Mouse (Mus musculus): ENCODE data around the gene Elp6.
"Not testable (repeated sequence)": the region's sequence is repeated elsewhere in the genome, so short reads cannot be mapped to it uniquely, and the experiment has no call there.

DNA sequence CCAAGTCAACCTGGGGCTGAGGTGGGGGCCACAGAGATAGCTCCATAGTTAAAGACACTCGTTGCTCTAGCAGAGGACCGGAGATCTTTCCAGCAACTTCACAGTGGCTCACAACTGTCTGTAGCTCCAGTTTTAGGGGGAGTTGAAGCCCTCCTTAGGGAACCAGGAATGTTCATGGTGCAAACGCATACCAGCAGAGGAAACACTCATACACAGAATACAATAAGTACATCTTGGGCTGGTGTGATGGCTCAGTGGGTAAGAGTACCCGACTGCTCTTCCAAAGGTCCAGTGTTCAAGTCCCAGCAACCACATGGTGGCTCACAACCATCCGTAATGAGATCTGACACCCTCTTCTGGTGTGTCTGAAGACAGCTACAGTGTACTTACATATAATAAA, 25.9 kb downstream of the Elp6 start:
- not testable (repeated sequence) for TF ChIP-seq POLR2A (IDR thresholded peaks at IDR 0.05; ENCODE audit: control insufficient read depth, extremely low read depth, insufficient read depth, low read length, poor library complexity); CTCF (IDR thresholded peaks at IDR 0.05; ENCODE audit: borderline replicate concordance, control insufficient read depth, extremely low read depth, insufficient read depth, low read length, poor library complexity)
